Mouse (Mus musculus): Measurements from ENCODE around the gene Isy1.

Isy1 gene

DNA sequence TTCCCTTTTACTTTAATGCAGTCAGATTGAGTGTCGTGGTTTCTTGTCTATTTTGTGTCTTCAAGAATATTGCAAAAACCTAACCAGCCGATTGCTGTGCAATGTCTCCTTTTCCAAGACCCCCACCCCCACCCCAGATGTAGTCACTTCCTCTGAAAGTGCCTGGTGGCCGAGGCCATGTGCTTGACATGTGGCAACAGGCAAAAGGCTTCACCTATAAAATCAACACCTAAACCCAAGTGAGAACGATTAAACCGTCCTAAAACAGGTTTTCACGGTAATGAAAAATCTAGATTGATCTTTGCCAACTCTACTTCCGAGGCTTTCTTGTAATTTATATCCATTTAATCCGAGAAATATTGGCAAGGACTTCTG, 11.2 kb upstream of the Isy1 start:
- DNase-seq (ENCODE audit: low spot score): peak; percentile 25

DNA sequence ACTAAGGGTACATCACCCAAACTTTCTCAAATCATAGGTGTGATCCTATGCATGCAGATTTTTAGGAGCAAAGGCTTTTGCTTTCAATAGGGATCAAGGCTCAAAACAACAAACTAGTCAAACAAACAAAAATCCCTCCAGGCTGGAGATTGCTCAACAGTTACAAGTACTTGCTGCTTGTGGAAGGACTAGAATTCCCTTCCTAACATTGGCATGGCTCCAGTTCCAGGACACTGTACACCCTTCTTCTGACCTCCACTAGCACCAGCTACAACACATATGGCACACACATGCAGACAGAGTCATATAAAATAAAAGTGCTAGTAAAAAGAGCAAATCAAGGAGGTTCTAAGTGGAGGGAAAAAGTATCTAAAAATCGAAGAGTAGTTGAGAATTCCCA, 8.2 kb upstream of the Isy1 start:
- no peak for DNase-seq (ENCODE audit: low spot score)

DNA sequence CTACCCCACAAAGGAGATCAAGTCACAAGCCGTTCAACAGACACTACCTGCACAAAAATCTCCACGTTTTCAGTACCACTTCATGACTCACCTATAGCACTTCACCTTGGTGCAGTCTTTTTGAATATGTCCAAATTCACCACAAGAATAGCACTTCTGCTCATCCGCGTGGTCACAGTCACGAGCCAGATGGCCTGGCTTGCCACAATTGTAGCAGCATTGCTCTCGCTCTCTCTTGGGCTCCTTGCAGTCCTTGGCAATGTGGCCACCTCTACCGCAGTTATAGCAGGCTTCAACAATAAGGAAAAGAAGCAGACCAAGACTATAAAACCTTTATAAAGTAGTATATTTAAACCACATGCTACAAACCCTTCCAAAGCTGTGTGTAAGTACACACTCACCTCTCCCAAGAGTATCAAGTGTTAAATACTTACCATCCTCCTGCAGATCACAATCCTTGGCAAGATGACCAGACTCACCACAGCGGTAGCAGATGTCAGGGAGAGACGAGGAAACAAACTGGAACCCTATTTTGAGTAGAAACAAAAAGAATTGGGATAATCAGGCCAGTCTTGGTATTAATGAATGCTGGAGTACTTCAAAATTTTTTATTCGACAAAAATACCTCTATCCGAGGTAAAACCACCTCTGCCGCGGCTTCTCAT, 6.6 kb upstream of the Isy1 start:
- no peak for DNase-seq (ENCODE audit: low spot score)

DNA sequence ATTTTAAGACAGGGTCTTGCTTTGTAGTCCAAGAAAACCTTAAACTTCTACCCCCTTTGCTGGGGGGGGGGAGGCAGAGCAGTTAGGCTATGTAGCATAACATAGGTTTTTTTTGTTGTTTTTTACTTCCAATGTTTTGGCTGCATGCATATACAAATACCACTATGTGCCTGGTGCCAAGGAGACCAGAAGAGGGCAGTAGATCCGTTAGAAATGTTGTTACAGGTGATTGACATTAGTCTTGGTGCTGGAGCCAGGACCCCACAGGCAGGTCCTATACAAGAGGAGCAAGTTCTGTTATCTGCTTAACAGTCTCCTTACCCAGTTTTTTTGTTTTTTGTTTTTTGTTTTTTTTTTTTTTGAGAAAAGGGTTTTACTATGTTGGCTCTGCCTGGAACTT, 3.7 kb upstream of the Isy1 start:
- peak; percentile 55 for DNase-seq (ENCODE audit: low spot score)

DNA sequence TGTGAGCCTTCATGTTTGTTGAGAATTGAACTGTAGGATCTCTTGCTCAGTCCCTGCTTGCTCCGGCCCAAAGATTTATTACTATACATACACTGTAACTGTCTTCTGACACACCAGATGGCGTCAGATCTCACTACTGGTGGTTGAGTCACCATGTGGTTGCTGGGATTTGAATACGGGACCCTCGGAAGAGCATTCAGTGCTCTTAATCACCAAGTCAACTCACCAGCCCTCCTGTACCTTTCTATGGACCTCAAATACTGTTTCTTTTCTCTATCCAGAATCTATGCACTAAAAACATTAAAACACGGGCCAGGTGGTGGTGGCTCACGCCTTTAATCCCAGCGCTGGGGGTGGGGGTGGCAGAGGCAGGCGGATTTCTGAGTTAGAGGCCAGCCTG, 3.0 kb upstream of the Isy1 start:
- no peak for DNase-seq (ENCODE audit: low spot score)

DNA sequence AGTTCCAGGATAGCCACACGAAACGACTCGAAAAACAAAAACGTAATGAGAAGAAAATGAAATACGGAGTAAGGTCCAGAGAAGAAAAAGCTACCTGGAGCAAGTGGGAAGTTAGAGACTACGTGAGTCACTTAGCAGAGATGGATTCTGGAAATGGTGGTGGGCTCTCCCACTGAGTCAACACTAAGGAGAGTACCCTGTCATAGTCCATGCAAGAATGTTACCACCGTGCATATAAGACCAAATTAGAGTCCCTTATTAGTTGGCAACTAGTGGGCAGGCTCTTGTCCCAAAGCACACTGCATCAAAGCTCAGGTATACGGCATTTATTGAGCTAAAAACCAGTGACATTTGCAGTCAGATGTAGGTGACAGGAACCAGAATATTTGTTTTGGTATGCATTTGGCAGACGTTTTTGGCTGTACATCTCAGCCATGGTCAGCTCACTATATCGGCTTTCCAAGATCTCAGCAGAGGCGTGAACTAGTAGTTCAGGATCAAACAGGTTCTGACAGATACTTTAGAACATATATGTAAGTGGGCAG, 1.3 kb upstream of the Isy1 start:
- no peak for DNase-seq (ENCODE audit: low spot score)

DNA sequence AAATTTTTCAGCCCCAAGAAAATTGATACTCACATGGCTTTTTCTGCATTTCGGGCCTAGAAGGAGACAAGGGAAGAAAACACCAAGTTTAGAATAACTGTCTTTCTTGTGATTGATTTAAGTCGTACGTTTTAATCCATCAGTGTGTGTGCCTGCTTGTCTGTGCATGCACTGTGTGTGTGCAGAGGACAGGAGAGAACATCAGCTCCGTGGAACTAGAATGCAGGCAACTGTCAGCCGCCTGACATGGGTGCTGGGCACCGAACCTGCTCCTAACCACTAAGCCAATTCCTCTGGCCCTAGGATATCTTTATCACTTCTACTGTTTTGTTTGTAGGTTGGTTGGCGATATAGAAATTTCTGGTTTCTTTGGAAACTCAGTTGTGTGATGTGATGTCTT, 2.9 kb downstream of the Isy1 start, which contains the start of gene Gm45140:
TSS of gene Gm45140 (minus strand) at position 101 of the 400 bp plus-strand sequence.
- DNase-seq (ENCODE audit: low spot score): no peak

DNA sequence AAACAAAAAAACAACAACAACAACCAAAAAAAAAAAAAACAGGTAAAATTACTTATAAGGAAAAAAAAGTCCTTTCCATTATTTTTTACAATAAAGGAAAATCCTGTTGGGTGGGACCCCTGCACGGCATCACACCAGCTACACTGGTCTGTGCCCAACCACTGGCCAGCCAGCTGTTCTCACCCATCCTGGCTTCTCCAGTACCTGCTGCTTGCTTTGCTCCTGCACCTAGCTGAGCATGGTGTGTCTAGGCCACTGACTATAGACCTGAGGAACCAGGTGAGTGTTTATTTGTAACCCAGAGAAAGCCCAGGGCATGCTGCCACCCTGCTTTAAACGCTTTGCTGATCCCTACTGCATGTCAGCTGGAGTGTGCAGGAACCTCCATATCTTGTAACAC, 18.2 kb downstream of the Isy1 start:
- no peak for DNase-seq (ENCODE audit: low spot score)

DNA sequence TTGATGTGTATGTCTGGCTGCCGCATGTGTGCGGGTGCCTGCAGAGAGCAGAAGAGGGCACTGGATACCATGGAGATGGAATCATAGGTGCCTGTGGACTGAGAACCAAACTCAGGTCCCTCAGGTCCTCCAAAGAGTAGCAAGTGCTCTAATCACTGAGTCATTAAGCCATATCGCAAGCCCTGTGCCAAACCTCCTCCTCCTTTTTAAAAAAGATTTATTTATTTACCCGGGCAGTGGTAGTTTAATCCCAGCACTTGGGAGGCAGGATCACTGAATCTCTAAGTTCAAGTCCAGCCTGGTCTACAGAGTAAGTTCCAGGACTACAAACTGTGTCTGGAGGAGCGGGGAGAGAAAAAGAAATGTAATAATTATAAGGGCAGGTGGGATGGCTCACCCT, 24.1 kb downstream of the Isy1 start:
- DNase-seq (ENCODE audit: low spot score): no peak

DNA sequence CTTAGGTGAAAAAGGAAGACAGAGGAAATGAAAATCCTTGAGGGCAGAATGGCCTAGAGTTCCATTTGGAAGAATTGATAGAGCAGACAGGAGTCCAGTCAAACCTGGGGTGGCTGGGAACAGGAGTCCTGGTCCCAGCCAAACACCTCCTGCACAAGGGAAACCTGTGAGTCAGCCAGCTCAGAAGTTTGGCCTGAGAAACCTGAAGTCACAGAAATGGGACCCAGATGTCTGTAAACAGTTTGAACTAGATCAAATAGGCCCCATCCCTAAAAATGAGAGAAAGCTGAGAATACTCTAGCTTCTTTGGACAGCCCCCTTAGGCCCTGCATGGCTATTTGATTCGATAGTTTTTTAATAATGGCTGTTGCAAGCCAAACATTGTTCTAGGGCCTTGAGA, 25.9 kb downstream of the Isy1 start:
- no peak for DNase-seq (ENCODE audit: low spot score)

DNA sequence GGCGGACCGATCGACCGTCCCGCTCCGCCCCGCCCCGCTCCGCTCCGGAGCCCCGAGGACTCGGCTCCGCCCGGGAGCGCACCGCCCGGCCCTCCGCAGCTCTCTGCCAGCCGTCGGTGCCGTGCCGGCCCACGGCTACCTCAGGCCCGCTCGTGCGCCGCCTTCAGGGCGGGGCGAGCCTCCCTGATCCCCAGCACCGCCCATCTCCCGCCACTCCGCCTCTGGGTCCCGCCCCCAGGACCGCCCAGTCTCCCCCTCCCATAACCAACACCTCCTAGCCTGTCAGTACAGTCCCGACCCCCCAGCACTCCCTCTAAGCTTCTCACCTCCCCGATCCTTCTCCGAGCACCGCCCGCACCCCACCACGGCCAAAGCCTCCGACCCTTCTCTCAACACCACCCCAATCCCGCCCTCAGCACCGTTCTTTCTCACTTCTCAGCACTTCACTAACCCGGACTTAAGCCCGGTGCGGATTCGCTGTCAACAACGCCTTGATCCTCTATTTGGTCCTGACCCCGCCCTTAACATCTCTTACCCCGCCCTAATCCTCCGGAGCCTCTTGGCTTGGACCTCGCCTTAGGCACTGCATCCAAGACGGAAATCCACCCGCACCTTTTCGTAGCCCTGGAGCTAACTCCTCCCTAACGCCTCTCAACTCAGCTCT, 26.8 kb downstream of the Isy1 start, which contains the start of gene Rab43:
TSS of gene Rab43 (minus strand) at position 490 of the 664 bp plus-strand sequence.
- peak; percentile 86 for DNase-seq (ENCODE audit: low spot score)

DNA sequence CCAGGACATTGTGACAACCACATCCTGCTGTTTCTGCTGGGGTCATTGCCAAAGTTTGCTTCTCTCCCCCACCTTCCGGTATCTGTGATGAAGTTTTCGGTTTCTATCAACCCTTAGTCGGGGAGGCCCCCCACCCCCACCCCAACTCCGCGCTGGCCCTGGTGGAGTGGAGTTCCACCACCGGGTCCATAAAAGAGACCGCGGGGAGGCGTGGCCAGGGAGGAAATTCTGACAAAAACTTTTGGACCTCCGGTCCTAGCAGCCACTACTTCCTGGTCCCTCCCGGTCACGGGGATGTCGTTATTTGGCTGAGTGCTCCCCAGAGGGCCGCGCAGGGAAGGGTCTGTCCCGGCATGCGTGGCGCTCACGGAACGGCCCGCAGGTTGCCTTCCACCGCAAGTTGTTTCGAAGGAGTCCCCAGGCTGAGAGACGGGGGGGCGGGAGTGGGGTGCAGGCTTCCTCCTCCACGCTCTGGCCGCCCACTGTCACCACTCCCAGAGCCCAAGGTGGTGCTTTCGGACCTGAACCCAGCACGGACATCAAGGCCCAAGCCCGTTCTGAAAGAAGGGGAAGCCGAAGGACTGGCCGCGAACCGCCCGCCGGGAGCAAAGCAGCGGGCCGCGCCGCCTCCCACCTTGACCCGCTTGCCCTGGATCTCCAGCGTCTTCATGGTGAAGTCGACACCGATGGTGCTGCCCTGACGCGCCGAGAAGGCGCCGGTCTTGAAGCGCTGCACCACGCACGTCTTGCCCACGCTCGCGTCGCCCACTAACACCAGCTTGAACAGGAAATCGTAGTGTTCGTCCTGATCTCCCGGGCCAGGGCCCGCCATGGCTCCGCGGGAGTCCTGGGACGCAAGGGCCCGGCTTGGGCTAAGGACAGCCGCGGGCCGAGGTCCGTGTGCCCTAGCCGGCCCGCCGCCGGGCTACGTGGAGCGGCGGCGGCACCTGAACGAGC, 27.6 kb downstream of the Isy1 start:
- DNase-seq (ENCODE audit: low spot score): peak; percentile 57

DNA sequence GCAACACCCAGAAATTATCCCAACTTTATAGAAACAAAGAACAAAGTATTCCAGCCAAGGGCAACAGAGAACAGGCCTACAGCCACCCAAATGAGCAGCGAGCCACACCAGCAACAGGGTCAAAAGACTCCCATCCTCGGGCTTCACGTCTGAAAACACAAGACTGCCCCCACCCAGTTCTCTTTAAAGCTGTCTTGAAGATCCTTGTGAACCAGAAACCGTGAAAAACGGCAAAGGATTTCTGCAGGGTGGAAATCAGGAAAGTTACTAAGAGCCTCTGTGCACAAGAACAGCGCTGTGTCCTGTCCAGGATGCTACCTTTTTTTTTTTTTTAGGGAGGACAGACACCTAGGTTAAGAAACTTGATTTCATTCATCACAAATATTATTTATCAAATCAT, 28.3 kb downstream of the Isy1 start:
- DNase-seq (ENCODE audit: low spot score): no peak

DNA sequence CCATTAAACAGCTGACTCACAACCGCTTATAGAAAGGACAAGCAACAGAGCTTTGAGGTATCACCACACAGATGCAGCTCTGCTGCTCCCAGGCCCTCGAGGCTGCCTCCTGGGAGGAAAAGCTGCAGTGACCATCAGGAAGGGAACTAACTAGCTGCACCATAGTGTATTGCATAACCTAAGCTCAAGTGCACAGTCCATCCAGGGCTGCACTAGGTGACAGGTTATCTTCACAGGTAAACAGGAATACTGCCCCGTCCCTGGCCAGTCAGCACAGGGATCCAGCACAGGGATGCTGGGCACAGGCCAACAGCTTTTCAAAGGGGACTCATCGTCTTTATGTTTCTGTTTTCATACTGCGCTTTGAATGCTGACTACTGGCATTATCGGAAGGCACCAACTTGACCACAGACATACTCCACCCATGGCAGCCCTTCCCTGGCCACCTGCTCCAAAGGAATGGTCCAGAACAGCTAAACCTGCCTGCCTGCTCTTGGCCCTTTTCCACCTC, 28.9 kb downstream of the Isy1 start:
- DNase-seq (ENCODE audit: low spot score): no peak

DNA sequence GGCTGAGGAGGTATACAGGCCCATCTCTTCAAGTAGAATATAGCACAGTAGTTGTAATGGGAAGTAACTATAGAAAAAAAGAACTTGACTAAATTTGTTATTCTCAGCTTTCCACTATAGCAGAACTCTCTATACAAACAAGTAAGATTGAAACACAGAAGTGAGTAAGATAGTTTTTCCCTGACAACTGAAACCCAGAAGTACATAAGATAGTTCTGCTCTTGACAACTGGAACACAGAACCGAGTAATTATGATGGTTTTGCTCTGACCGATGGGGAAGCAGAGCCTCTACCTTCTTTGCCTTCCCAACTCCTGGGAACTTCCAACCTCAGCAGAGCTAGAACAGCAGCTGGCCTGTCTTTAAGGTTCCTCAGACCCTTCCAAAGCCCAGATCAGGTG, 29.5 kb downstream of the Isy1 start:
- no peak for DNase-seq (ENCODE audit: low spot score)

DNA sequence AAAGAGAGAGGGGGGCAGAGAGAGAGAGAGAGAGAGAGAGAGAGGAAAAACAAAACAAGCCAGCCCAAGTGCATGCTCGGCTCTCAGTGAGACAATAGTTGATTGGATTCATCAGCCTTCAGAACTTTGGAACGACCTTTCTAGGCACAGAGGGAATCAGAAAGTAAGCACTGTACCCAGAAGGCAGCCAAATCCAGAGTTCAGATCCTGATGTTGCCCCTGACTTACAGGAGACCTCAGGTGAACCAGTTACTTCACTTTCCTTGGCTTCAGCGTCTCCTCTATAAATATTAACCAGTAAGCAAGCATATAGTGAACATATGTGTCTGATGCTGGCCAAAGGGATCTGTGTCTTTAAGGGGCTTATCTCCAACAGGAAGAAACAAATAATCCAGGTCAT, 30.1 kb downstream of the Isy1 start:
- no peak for DNase-seq (ENCODE audit: low spot score)

DNA sequence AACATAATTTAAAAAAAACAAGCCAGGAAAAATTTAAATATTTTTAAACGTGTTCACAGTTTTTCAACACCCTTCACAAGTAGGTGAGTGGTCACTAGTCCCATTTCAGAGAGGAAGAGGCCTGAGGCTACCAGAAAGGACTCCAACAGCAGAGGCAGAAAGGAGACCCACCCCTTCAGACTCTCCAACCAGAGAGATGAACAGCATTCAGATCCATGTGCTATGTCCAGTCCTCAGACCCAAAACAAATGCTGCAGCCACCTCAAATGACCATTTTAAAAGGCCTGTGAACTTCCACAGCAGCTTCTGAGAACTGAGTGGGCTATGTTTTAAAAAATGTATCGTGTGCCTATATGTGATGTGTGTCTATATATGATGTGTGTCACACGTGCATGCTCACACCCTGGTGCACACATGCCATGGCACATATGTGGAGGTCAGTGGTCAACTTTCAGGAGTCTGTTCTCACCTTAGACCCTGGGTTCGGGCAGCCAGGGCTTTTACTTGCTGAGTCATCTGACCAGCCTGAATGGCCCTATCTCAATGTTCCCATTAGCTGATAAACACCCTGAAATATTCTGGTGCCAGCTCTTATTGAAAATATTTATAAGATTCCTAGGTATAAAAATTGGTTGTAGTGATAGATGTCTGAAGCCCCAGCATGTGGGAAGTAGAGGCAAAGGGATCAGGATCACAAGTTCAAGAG, 30.7 kb downstream of the Isy1 start:
- no peak for DNase-seq (ENCODE audit: low spot score)

DNA sequence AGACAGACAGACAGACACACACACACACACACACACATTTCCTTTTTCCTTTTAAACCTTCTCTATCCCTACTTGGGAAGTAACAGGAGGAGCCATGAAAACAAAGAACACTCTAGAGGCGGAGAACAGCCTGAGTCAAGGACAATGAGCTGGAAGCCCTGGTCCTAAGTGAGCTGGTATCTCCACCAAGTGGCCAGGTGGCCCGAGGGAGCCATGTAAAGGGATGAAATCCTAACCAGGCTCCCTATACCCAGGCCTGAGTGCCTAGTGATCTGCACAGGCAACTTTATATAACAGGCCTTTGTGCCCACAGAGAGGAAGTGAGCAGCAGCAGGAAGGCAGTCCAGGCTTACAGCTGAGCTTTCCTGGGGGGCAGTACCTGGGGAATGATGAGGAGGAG, 31.7 kb downstream of the Isy1 start:
- no peak for DNase-seq (ENCODE audit: low spot score)

DNA sequence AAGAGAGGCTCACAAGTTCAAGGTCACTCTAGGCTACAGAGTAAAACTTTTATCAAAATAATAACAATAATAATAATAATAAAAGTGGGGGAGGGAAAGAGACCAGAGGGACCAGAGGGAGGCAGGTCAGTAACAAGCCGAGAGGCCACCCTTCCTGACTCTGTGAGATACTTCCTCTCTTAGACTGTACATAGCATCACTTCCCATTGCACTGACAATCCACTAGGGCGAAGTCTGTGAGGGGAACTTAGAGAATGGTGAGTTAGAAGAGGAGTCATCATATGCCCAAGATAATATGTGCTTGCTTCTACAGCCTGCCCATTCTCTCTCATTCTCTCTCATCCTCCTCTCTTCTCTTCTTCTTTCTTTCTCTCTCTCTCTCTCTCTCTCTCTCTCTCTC, 32.6 kb downstream of the Isy1 start:
- DNase-seq (ENCODE audit: low spot score): peak; percentile 15

DNA sequence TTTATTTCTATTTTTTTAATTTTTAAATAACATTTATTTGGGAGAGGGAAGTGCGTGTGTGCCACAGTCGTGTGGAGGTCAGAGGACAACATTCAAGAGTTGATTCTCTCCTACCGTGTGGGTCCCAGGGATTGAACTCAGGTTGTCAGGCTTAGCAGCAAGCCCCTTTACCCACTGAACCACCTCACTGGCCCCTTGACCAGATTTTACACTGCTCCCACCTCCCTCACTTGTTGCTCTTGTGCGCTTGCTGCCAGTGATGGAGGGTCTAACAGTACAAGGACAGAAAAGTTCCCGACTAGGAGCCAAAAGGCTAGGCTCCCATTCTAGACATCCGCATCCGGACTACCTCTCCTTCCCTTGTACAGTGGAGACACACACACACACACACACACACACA, 33.1 kb downstream of the Isy1 start:
- no peak for DNase-seq (ENCODE audit: low spot score)

DNA sequence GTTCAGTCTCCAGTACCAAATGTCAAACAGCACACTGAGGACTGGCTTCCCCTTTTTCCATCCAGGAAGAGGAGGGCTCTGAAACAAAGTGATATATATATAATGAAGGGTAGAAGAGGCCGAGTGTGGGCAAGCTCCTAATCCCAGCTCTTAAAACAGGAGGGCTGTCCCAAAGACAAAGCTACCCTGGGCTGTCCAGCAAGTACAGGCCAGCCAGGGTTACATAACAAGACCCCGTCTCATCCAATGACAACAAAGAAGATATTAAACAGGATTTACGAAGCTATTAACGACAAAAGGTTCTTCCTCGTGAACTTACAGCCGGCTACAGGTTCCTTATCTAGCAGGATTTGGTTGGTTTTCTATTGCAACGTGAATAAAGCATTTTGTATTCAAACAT, 33.7 kb downstream of the Isy1 start:
- no peak for DNase-seq (ENCODE audit: low spot score)

DNA sequence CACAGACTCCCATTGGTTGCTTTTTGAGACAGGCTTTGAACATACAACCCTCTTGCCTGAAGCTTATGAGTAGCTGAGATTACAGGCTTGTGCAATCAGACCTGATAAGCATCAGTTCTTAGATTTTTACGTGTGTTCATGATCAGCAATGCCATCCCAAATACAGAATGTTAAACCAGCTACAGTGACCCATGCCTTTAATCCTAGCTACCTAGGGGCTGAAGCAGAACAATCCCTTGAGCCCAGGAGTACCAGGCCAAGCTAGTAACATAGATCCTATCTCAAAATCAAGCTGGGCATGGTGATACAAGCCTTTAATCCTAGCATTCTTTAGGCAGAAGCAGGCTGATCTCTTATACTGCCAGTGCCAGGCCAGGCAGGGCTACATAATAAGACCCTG, 34.6 kb downstream of the Isy1 start:
- DNase-seq (ENCODE audit: low spot score): no peak

All from T-cell, adult 2 months (primary cell).